In the genomic region with DNA sequence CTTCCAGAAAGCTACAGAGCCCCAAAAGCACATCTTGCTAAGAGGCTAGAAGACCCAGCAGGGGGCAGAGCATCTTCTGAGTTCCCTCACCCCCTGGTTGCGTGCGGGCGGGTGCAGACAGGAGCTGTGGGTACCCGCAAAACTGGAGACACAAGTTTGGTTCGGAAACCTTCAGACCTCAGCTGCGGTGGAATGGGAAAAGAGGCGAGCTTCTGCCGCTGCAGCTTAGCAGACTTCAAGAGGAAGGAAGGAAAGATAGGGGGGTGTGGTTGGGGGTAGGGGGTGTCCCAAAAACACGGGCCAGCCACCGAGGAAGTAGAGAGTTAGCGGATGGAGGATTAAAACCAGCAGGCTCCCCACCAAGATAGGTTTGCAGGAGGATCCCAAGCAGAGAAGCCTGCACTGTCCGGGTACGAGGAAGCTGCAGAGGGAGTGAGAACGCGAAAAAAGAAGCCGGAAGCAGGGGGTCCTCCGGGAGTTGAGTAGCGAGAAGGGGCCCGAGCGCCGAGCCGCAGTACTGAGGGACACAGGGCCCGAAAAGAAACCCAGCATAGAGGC, we compare ENCODE assay signal across 8 mouse cellular contexts. TPM values are rescaled to one million over a fixed set of nuclear protein-coding genes. Genes with fewer than 3 reads are reported as not detected.
DNase-seq lines count a peak whose midpoint lies in the region; ATAC-seq and TF ChIP-seq lines count a peak whose summit lies in the region.

No protein-coding gene starts in this region.

- WGBS in intestine, embryonic 15.5 days, result under 1% methylated on average over 23 of the region's 23 CpGs
- under 1% methylated on average over 23 of the region's 23 CpGs for WGBS in midbrain, postnatal 0 days

- H3K4me3 ChIP-seq in intestine, embryonic 15.5 days (replicated peaks), result peak overlapping the region; percentile 98
- peak overlapping the region; percentile 88 for H3K4me3 ChIP-seq in midbrain, postnatal 0 days (ENCODE audit: low read depth, low read length)

- ATAC-seq in intestine, embryonic 15.5 days, result peak; percentile 19
- ATAC-seq in midbrain, postnatal 0 days (ENCODE audit: low FRiP score), result peak; percentile 24; the same call in 1 of the 2 replicates

- H3K9me3 ChIP-seq in intestine, embryonic 15.5 days, result no peaks in the 10 kb centered on the region
- no peaks in the 10 kb centered on the region for H3K9me3 ChIP-seq in midbrain, postnatal 0 days (ENCODE audit: low read length)

- peak overlapping the region; percentile 83 for H3K9ac ChIP-seq in intestine, embryonic 15.5 days
- H3K9ac ChIP-seq in midbrain, postnatal 0 days (replicated peaks; ENCODE audit: low read length, poor library complexity, severe bottlenecking), result peak overlapping the region; percentile 77

- peaks cover 4% of the 10 kb centered on the region for H3K4me1 ChIP-seq in intestine, embryonic 15.5 days (replicated peaks)
- H3K4me1 ChIP-seq in midbrain, postnatal 0 days (ENCODE audit: insufficient read depth, low read length), result no peaks in the 10 kb centered on the region

- peak; percentile 38 for DNase-seq in layer of hippocampus, adult 11-12 months (ENCODE audit: low spot score)
- no peak for DNase-seq in layer of hippocampus, adult 8-10 months (ENCODE audit: low spot score in 2 of 2)
- DNase-seq in cerebellum, postnatal 25 days, result peak; percentile 30 to 57
- DNase-seq in gastrocnemius, postnatal 10 days, result peak; percentile 58
- DNase-seq in liver, result peak; percentile 73
- peak; percentile 89 for DNase-seq in midbrain, postnatal 0 days (ENCODE audit: low spot score)
- peak; percentile 75 for DNase-seq in splenic B cell, adult 2 months (ENCODE audit: low read depth, low spot score)

- H3K36me3 ChIP-seq in intestine, embryonic 15.5 days, result no peaks in the 10 kb centered on the region
- no peaks in the 10 kb centered on the region for H3K36me3 ChIP-seq in midbrain, postnatal 0 days (ENCODE audit: insufficient read depth, low read length)
- H3K36me3 ChIP-seq in splenic B cell, adult 2 months (ENCODE audit: control insufficient read depth, insufficient read depth, low read length, poor library complexity, severe bottlenecking), result peaks cover 10% of the 10 kb centered on the region; the same call in 1 of the 2 replicates

- peak overlapping the region; percentile 96 for H3K27ac ChIP-seq in intestine, embryonic 15.5 days
- H3K27ac ChIP-seq in midbrain, postnatal 0 days (ENCODE audit: low read depth, low read length), result peak overlapping the region; percentile 52

- peak; percentile 71 for TF ChIP-seq CTCF in midbrain, postnatal 0 days (IDR thresholded peaks at IDR 0.05)

- peak overlapping the region; percentile 90 for H3K4me2 ChIP-seq in intestine, embryonic 15.5 days (replicated peaks)
- peak overlapping the region; percentile 99 for H3K4me2 ChIP-seq in midbrain, postnatal 0 days (ENCODE audit: low read depth, low read length, poor library complexity, severe bottlenecking)

- H3K27me3 ChIP-seq in intestine, embryonic 15.5 days (replicated peaks), result no peaks in the 10 kb centered on the region
- no peaks in the 10 kb centered on the region for H3K27me3 ChIP-seq in midbrain, postnatal 0 days (ENCODE audit: insufficient read depth, low read length)
- H3K27me3 ChIP-seq in splenic B cell, adult 2 months (ENCODE audit: control insufficient read depth, insufficient read depth, low read length, poor library complexity, severe bottlenecking), result no peaks in the 10 kb centered on the region

RNA-seq across cellular contexts. Expression of a gene that starts 1.0 kb away (rescaled TPM):
- total RNA-seq in layer of hippocampus, adult 8-10 months (2022), result 10 to 100 TPM in 1 of 4 experiments, 1 to 10 TPM in 3; 6.2 to 10.8 (median 7.4) TPM
- total RNA-seq in gastrocnemius, postnatal 10 days (2021), result 10 to 100 TPM; 19.1 to 22.1 TPM
- polyA plus RNA-seq in intestine, embryonic 15.5 days (2015; fragmentation: Nextera tagmentation; extraction: Ambion mirVana), result 6.2 and 6.9 TPM in 2 replicates
- 3.1 and 3.2 TPM in 2 replicates for total RNA-seq in midbrain, postnatal 0 days (2014; rRNA removed)
- 1.6 and 2.2 TPM in 2 replicates for polyA plus RNA-seq in midbrain, postnatal 0 days (2015; fragmentation: Nextera tagmentation; extraction: Ambion mirVana)

Comparison
In these comparisons a context has a peak if more than half of its experiments do, and no peak if none do; other contexts are left out.
1. DNase-seq: peak in layer of hippocampus, adult 11-12 months (single experiment), cerebellum, postnatal 25 days (2 of 2), gastrocnemius, postnatal 10 days (single experiment), liver (single experiment), midbrain, postnatal 0 days (single experiment) and splenic B cell, adult 2 months (single experiment); none in layer of hippocampus, adult 8-10 months (0 of 2).